Mouse (Mus musculus) limb, embryonic 13.5 days (tissue): ENCODE results near the gene Ccdc86. TPM values are rescaled to one million over a fixed set of nuclear protein-coding genes. Genes with fewer than 3 reads are reported as not detected.
A peak's percentile ranks its signal among the peaks of the same experiment; 100 is the strongest.

Experiments used
- ATAC-seq: fragments of 200-750 bp; cut with Nextera tagmentation; 2 replicates; pipeline ENCODE4 v1.8.0; 2017; ENCODE audit warnings: low read depth, moderate number of reproducible peaks, moderate TSS enrichment; ENCODE audit not compliant: low FRiP score
- H3K27ac ChIP-seq: fragments of 300-500 bp; sonication (generic); 2 replicates; pipeline ENCODE4 v1.5.1; 2015; ENCODE audit warnings: inconsistent platforms, mild to moderate bottlenecking, moderate library complexity
- H3K27me3 ChIP-seq: fragments of 300-500 bp; sonication (generic); 2 replicates; pipeline ENCODE4 v1.6.1; 2015; ENCODE audit warnings: mild to moderate bottlenecking, inconsistent platforms
- H3K36me3 ChIP-seq: fragments of 300-500 bp; sonication (generic); 2 replicates; pipeline ENCODE4 v1.6.1; 2015; ENCODE audit warnings: inconsistent platforms, mild to moderate bottlenecking, moderate library complexity
- H3K4me1 ChIP-seq: fragments of 300-500 bp; sonication (generic); 2 replicates; pipeline ENCODE4 v1.6.1; 2015; ENCODE audit warnings: inconsistent platforms
- H3K4me2 ChIP-seq: fragments of 300-500 bp; sonication (generic); replicated peaks from 2 replicates; pipeline ENCODE4 v1.6.1; 2015; ENCODE audit warnings: inconsistent platforms, mild to moderate bottlenecking, moderate library complexity
- H3K4me3 ChIP-seq: fragments of 300-500 bp; sonication (generic); 2 replicates; pipeline ENCODE4 v1.5.1; 2015; ENCODE audit warnings: moderate library complexity, mild to moderate bottlenecking, inconsistent platforms
- H3K9ac ChIP-seq: fragments of 300-500 bp; sonication (generic); 2 replicates; pipeline ENCODE4 v1.6.1; 2015; ENCODE audit warnings: mild to moderate bottlenecking, inconsistent platforms
- H3K9me3 ChIP-seq: fragments of 300-500 bp; sonication (generic); 2 replicates; pipeline ENCODE4 v1.6.1; 2016; ENCODE audit warnings: inconsistent platforms
- WGBS: fragments of 180-500 bp; shearing (Covaris S2); methylation state at CpG from one replicate; pipeline ENCODE4 v1.1.7; 2015; 5-methylcytosine and 5-hydroxymethylcytosine counted together
- polyA plus RNA-seq: library from polyadenylated mRNA; unstranded; fragments of >200 nt; fragmentation: Nextera tagmentation; extraction: Ambion mirVana; gene quantifications from 2 replicates; pipeline ENCODE4 v1.2.1, GENCODE M21; 2015

Ccdc86 gene
- polyA plus RNA-seq, 1 experiment from 2014 or later, result 30.4 TPM

GRCm38 (mm10) chr19:10904927-10905727, 43.9 kb downstream of the Ccdc86 start:
- peaks cover 22% of the 10 kb centered on the region for H3K4me1 ChIP-seq
- peaks cover 81% of the 10 kb centered on the region for H3K36me3 ChIP-seq
- H3K4me3 ChIP-seq, result no peak overlapping the region
- peak; percentile 71 for ATAC-seq
- 0 out of 2 replicates have a peak overlapping the region, but pooled peaks have one; percentile 1 for H3K4me2 ChIP-seq
- H3K27me3 ChIP-seq, result no peaks in the 10 kb centered on the region
- 49% methylated on average over 7 of the region's 7 CpGs for WGBS
- H3K27ac ChIP-seq, result peak overlapping the region; percentile 70; the same call in 1 of the 2 replicates
- no peak overlapping the region for H3K9ac ChIP-seq
- no peaks in the 10 kb centered on the region for H3K9me3 ChIP-seq

DNA sequence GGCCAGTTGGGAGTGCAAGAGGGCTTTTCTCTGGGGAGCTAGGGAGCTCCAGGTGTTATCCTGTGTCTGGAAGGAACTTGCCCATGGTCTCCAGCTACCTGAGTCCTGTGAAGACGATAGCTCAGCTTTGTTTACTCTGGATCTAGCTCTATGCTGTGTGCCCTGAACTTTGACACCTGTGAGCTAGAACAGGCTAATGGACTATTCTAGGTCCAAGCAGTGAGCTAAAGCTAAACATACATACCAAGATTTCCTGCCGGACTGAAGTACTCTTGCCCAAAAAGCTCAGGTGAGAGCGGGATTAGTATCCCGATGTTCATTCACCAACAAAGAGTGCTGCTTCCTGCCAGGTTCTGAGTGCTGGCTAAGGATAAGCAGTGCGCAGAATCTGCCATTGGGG, 44.6 kb downstream of the Ccdc86 start:
- 90% methylated on average over 5 of the region's 5 CpGs for WGBS
- Histone ChIP-seq H3K4me3 (no peak overlapping the region), H3K36me3 (peaks cover 87% of the 10 kb centered on the region), H3K9me3 (no peaks in the 10 kb centered on the region), H3K4me2 (no peak overlapping the region), H3K27ac (peak overlapping the region; percentile 39; the same call in 1 of the 2 replicates), H3K4me1 (peaks cover 20% of the 10 kb centered on the region), H3K9ac (no peak overlapping the region), H3K27me3 (no peaks in the 10 kb centered on the region)
- ATAC-seq, result no peak

DNA sequence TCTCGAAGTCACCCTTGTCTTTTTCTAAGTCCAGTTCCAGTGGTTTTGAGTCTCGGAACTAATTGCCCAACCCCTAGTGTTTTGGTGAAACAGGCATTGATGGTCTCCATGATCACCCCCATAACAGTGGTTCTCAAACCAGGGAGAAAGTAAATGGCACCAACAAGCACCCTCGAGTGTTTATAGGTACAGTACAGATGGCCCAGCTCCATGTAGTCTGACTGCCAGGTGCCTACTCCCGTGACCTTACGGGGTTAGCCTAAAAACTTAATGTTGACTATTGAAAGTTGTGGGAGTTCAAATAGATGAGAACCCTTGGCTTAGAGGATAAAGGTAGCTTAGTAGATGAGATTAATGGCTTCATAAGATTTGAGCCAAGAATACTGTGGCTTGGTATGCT, 48.0 kb downstream of the Ccdc86 start:
- Histone ChIP-seq H3K4me3 (no peak overlapping the region), H3K27me3 (no peaks in the 10 kb centered on the region), H3K27ac (no peak overlapping the region), H3K4me2 (no peak overlapping the region), H3K9me3 (no peaks in the 10 kb centered on the region), H3K4me1 (peaks cover 21% of the 10 kb centered on the region), H3K9ac (no peak overlapping the region), H3K36me3 (peaks cover 88% of the 10 kb centered on the region)
- WGBS, result 94% methylated on average over 5 of the region's 5 CpGs
- no peak for ATAC-seq

GRCm38 (mm10) chr19:10900315-10900714, 48.8 kb downstream of the Ccdc86 start:
- no peak overlapping the region for H3K4me2 ChIP-seq
- no peak overlapping the region for H3K9ac ChIP-seq
- no peaks in the 10 kb centered on the region for H3K9me3 ChIP-seq
- no peak overlapping the region for H3K4me3 ChIP-seq
- H3K4me1 ChIP-seq, result peaks cover 24% of the 10 kb centered on the region
- no peak overlapping the region for H3K27ac ChIP-seq
- no peaks in the 10 kb centered on the region for H3K27me3 ChIP-seq
- peaks cover 81% of the 10 kb centered on the region for H3K36me3 ChIP-seq
- WGBS, result 87% methylated on average over 6 of the region's 6 CpGs
- ATAC-seq, result no peak

GRCm38 (mm10) chr19:10897491-10897890, 51.6 kb downstream of the Ccdc86 start:
- Histone ChIP-seq H3K27ac (no peak overlapping the region), H3K27me3 (no peaks in the 10 kb centered on the region), H3K4me2 (peak overlapping the region; percentile 94; the same call in 1 of the 2 replicates), H3K4me1 (peaks cover 21% of the 10 kb centered on the region), H3K36me3 (peaks cover 53% of the 10 kb centered on the region), H3K9me3 (no peaks in the 10 kb centered on the region), H3K4me3 (0 out of 2 replicates have a peak overlapping the region, but pooled peaks have one; percentile 92), H3K9ac (peak overlapping the region; percentile 19; the same call in 1 of the 2 replicates)
- 81% methylated on average over 8 of the region's 8 CpGs for WGBS
- ATAC-seq, result no peak

- H3K9me3 ChIP-seq, result no peaks in the 10 kb centered on the region
- peaks cover 47% of the 10 kb centered on the region for H3K36me3 ChIP-seq
- H3K9ac ChIP-seq, result peak overlapping the region; percentile 96
- peaks cover 21% of the 10 kb centered on the region for H3K4me1 ChIP-seq
- no peak overlapping the region for H3K27ac ChIP-seq
- 85% methylated on average over 7 of the region's 7 CpGs for WGBS
- H3K27me3 ChIP-seq, result no peaks in the 10 kb centered on the region
- peak overlapping the region; percentile 92 for H3K4me3 ChIP-seq
- no peak for ATAC-seq
- peak overlapping the region; percentile 94 for H3K4me2 ChIP-seq
Observed at GRCm38 (mm10) chr19:10896849-10897248, 52.2 kb downstream of the Ccdc86 start.

DNA sequence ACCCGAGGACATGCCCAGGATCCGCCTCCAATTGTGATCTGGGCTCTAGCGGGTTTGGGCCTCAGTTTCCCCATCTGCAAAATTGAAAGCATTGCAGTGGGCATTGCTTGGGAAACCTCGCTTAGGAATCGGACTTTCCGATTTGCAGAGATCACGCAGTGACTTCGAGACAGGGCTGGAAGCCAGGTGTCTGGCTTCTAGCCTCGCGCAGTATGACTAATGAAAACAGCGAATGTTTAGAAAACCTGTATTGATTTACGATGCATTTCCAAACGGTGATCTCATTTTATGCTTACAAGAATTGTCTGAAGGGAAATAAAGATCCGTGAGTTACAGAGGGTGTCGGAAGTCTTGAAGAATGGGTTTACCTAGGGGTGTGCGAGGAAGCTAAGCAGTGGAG, 53.4 kb downstream of the Ccdc86 start:
- Histone ChIP-seq H3K4me1 (peaks cover 21% of the 10 kb centered on the region), H3K36me3 (peaks cover 36% of the 10 kb centered on the region), H3K9ac (peak overlapping the region; percentile 96), H3K4me2 (peak overlapping the region; percentile 94), H3K27me3 (no peaks in the 10 kb centered on the region), H3K27ac (peak overlapping the region; percentile 94), H3K4me3 (peak overlapping the region; percentile 92), H3K9me3 (no peaks in the 10 kb centered on the region)
- ATAC-seq, result no peak
- 1% methylated on average over 16 of the region's 16 CpGs for WGBS

DNA sequence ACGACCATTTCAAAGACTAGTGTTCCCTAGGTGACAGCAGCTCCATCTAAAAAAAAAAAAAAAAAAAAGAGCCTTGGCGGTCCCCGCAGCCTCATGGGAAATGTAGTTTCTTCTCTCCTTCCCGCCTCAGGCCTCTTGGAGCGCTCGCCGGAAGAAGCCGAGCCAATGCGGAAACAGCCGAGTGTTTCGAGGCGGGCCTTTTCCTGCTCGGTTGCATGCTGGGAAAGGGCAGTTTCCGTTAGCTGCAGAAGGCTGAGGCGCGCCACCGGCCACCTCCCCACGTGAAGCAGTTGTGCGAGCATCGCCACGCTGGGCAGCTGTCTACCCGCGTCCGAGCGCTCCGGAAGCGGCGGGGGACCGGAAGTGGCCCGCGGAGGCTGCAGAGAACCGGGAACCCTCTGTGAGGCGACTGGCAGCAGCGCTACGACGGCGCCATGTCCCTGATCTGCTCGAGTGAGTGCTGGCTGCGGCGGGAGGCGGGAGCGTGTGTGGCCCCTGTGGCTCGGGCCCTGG, 54.0 kb downstream of the Ccdc86 start, which contains the start of gene Prpf19:
Gene Prpf19, plus strand, starts transcription at position 216 of the 513 bp plus-strand sequence.
- ATAC-seq, result peak; percentile 95
- Histone ChIP-seq H3K9me3 (no peaks in the 10 kb centered on the region), H3K9ac (peak within 1 kb of the TSS; percentile 96), H3K27ac (peak within 1 kb of the TSS; percentile 94), H3K36me3 (peaks cover 30% of the 10 kb centered on the region), H3K27me3 (no peaks in the 10 kb centered on the region), H3K4me3 (peak within 1 kb of the TSS; percentile 92), H3K4me1 (peaks cover 21% of the 10 kb centered on the region), H3K4me2 (peak within 1 kb of the TSS; percentile 94)
- WGBS, result under 1% methylated on average over 43 of the region's 43 CpGs

- H3K27me3 ChIP-seq, result no peaks in the 10 kb centered on the region
- whole genome bisulfite sequencing, result 93% methylated on average over 3 of the region's 3 CpGs
- H3K4me3 ChIP-seq, result no peak overlapping the region
- ATAC-seq, result no peak
- H3K9ac ChIP-seq, result no peak overlapping the region
- H3K4me1 ChIP-seq, result peaks cover 18% of the 10 kb centered on the region
- H3K36me3 ChIP-seq, result peaks cover under 1% of the 10 kb centered on the region
- no peak overlapping the region for H3K27ac ChIP-seq
- H3K4me2 ChIP-seq, result no peak overlapping the region
- H3K9me3 ChIP-seq, result no peaks in the 10 kb centered on the region
Observed at GRCm38 (mm10) chr19:10892201-10892600, 56.9 kb downstream of the Ccdc86 start.

Other genes starting within 250 kb of the Ccdc86 start
- 0.08 and 0.19 TPM in 2 replicates for gene Cd5, start 210.3 kb downstream of the Ccdc86 start, polyA plus RNA-seq
- not detected in 2 replicates for gene Cd6, start 119.2 kb downstream of the Ccdc86 start, polyA plus RNA-seq
- gene Slc15a3, start 109.5 kb downstream of the Ccdc86 start, polyA plus RNA-seq, result 0.47 and 0.88 TPM in 2 replicates
- 106 and 111 TPM in 2 replicates for gene Tmem132a, start 79.3 kb downstream of the Ccdc86 start, polyA plus RNA-seq
- 92.0 and 100 TPM in 2 replicates for gene Tmem109, start 67.3 kb downstream of the Ccdc86 start, polyA plus RNA-seq
- 49.9 and 50.9 TPM in 2 replicates for gene Prpf19, start 54.0 kb downstream of the Ccdc86 start, polyA plus RNA-seq
- not detected in 2 replicates for gene Zp1, start 28.6 kb downstream of the Ccdc86 start, polyA plus RNA-seq
- gene Ptgdr2, start 12.1 kb downstream of the Ccdc86 start, polyA plus RNA-seq, result 0.10 TPM in 1 of 2 replicates, not detected in the other
- 0.38 TPM in 1 of 2 replicates, not detected in the other for gene Ms4a10, start 25.4 kb upstream of the Ccdc86 start, polyA plus RNA-seq
- gene Ms4a15, start 44.0 kb upstream of the Ccdc86 start, polyA plus RNA-seq, result not detected in 2 replicates
- not detected in 2 replicates for gene Ms4a18, start 68.8 kb upstream of the Ccdc86 start, polyA plus RNA-seq
- not detected in 2 replicates for gene Ms4a8a, start 131.8 kb upstream of the Ccdc86 start, polyA plus RNA-seq
- not detected in 2 replicates for gene 1700017D01Rik, start 181.6 kb upstream of the Ccdc86 start, polyA plus RNA-seq
- gene 1700025F22Rik, start 216.1 kb upstream of the Ccdc86 start, polyA plus RNA-seq, result not detected in 2 replicates
- not detected in 2 replicates for gene Ms4a13, start 247.5 kb upstream of the Ccdc86 start, polyA plus RNA-seq